Mouse (Mus musculus) intestine, embryonic 14.5 days (tissue): ENCODE data around the gene Eef1akmt2. TPM values are rescaled to one million over a fixed set of nuclear protein-coding genes. Genes with fewer than 3 reads are reported as not detected.

Experiments
- ATAC-seq: fragments of 200-750 bp; cut with Nextera tagmentation; replicated peaks from 2 replicates; pipeline ENCODE4 v1.8.0; 2017; ENCODE audit warnings: low read depth, moderate number of reproducible peaks, moderate TSS enrichment, moderate library complexity; ENCODE audit not compliant: low FRiP score, low TSS enrichment
- DNase-seq: peaks from one replicate; pipeline ENCODE4 v3.0.0-alpha.2; 2018; ENCODE audit warnings: low spot score
- H3K27ac ChIP-seq: fragments of 300-500 bp; sonication (generic); 2 replicates; pipeline ENCODE4 v1.5.1; 2014; ENCODE audit warnings: low read depth, mild to moderate bottlenecking, control low read depth
- H3K27me3 ChIP-seq: fragments of 300-500 bp; sonication (generic); replicated peaks from 2 replicates; pipeline ENCODE4 v1.6.1; 2014; ENCODE audit warnings: low read length, control low read depth; ENCODE audit not compliant: control insufficient read depth, insufficient read depth
- H3K36me3 ChIP-seq: fragments of 300-500 bp; sonication (generic); 2 replicates; pipeline ENCODE4 v1.6.1; 2014; ENCODE audit warnings: low read length, control low read depth; ENCODE audit not compliant: control insufficient read depth, insufficient read depth
- H3K4me1 ChIP-seq: fragments of 300-500 bp; sonication (generic); replicated peaks from 2 replicates; pipeline ENCODE4 v1.6.1; 2014; ENCODE audit warnings: low read length, control low read depth, mixed read lengths; ENCODE audit not compliant: control insufficient read depth, insufficient read depth
- H3K4me2 ChIP-seq: fragments of 300-500 bp; sonication (generic); 2 replicates; pipeline ENCODE4 v1.6.1; 2014; ENCODE audit warnings: low read length
- H3K4me3 ChIP-seq: fragments of 300-500 bp; sonication (generic); 2 replicates; pipeline ENCODE4 v1.5.1; 2014; ENCODE audit warnings: low read depth, low read length, control low read depth, mixed read lengths
- H3K9ac ChIP-seq: fragments of 300-500 bp; sonication (generic); 2 replicates; pipeline ENCODE4 v1.6.1; 2014; ENCODE audit warnings: mild to moderate bottlenecking, low read length
- H3K9me3 ChIP-seq: fragments of 300-500 bp; sonication (generic); 2 replicates; pipeline ENCODE4 v1.6.1; 2016; ENCODE audit warnings: low read length, control low read depth; ENCODE audit not compliant: control insufficient read depth
- WGBS: fragments of 180-500 bp; shearing (Covaris S2); extraction: QIAGEN DNeasy Blood & Tissue Kit; methylation state at CpG from one replicate; pipeline ENCODE4 v1.1.7; 2014; 5-methylcytosine and 5-hydroxymethylcytosine counted together
- polyA plus RNA-seq: library from polyadenylated mRNA; unstranded; fragments of >200 nt; fragmentation: Nextera tagmentation; extraction: Ambion mirVana; gene quantifications from 2 replicates; pipeline ENCODE4 v1.2.1, GENCODE M21; 2014

Gene Eef1akmt2
- polyA plus RNA-seq, 1 experiment from 2014 or later = 59.6 TPM

DNA sequence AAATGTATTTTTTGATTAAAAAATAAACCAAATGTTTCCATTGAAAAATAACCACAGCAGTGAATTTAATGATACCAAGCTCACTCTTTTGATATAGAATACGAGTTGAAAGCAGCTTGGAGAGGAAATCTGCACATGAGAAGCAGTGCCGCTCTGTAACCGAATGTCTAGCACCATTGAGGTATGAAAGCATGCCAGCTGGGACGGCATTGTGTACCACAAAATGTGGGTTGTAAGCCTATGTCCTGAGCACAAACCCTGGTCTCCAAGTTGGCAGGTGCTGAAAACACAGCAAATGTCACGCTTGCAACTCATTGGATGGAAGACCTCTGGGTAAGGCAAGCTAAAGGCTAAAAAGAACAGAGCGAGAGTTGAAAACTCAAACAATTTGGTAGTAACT is 35.4 kb downstream of the Eef1akmt2 start:
- DNase-seq = no peak
- ATAC-seq = no peak
- peaks cover 8% of the 10 kb centered on the region for H3K4me1 ChIP-seq
- H3K4me2 ChIP-seq = no peak overlapping the region
- no peak overlapping the region for H3K9ac ChIP-seq
- H3K9me3 ChIP-seq = no peaks in the 10 kb centered on the region
- no peak overlapping the region for H3K4me3 ChIP-seq
- no peak overlapping the region for H3K27ac ChIP-seq
- 95% methylated on average over 6 of the region's 6 CpGs for WGBS
- no peaks in the 10 kb centered on the region for H3K27me3 ChIP-seq
- peaks cover 7% of the 10 kb centered on the region; the same call in 1 of the 2 replicates for H3K36me3 ChIP-seq

DNA sequence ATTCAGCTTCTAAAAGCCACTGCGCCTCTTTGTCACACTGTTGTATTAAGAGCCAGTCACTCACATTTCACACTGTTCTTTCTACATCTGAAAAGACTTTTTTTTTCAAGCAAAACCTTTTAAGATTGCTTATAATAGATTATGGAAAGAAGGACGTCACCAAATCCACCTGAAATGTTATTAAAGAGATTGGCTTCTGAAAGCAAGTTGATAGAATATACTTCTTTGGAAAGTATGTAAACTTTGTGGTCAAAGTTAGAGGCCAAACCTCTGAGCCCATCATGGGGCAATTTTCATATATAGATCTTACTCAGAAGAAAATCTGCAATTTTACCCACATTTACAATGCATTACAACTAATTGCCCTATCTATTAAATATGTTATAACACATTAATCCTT is 35.9 kb downstream of the Eef1akmt2 start:
- no peak overlapping the region for H3K4me3 ChIP-seq
- H3K4me2 ChIP-seq = no peak overlapping the region
- ATAC-seq (no peak), DNase-seq (no peak)
- peaks cover 7% of the 10 kb centered on the region; the same call in 1 of the 2 replicates for H3K36me3 ChIP-seq
- H3K27me3 ChIP-seq = no peaks in the 10 kb centered on the region
- no peaks in the 10 kb centered on the region for H3K9me3 ChIP-seq
- WGBS = 76% methylated on average over 2 of the region's 2 CpGs
- H3K9ac ChIP-seq = no peak overlapping the region
- peaks cover 13% of the 10 kb centered on the region for H3K4me1 ChIP-seq
- H3K27ac ChIP-seq = no peak overlapping the region

GRCm38 (mm10) chr7:132815081-132815480 is 37.4 kb downstream of the Eef1akmt2 start:
- Histone ChIP-seq H3K27me3 (no peaks in the 10 kb centered on the region), H3K9ac (no peak overlapping the region), H3K4me1 (peaks cover 25% of the 10 kb centered on the region), H3K36me3 (peaks cover 1% of the 10 kb centered on the region; the same call in 1 of the 2 replicates), H3K4me3 (no peak overlapping the region), H3K4me2 (no peak overlapping the region), H3K9me3 (no peaks in the 10 kb centered on the region), H3K27ac (no peak overlapping the region)
- 66% methylated on average over 5 of the region's 5 CpGs for WGBS
- ATAC-seq = no peak
- DNase-seq = no peak

DNA sequence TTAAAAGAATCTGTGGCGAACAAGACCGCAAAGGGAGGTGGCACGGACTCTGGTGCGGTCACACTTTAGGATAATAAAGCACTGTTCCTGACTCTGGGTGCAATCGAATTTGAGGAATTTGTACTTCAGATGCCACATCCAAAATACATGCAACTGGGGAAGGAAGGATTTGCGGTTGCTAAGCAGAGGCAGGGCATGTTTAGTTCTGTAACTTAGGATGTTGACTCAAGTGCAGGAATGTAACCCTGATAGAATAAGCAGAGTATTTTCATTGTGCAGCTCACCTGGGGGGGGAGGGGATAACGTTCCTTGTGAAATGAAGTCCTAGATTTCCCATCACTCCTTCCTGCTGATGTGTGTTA is 38.4 kb downstream of the Eef1akmt2 start:
- ATAC-seq (no peak), DNase-seq (no peak)
- Histone ChIP-seq H3K4me3 (peak overlapping the region; percentile 76), H3K4me1 (peaks cover 35% of the 10 kb centered on the region), H3K9me3 (no peaks in the 10 kb centered on the region), H3K27me3 (no peaks in the 10 kb centered on the region), H3K36me3 (no peaks in the 10 kb centered on the region), H3K27ac (peak overlapping the region; percentile 90; the same call in 1 of the 2 replicates), H3K4me2 (peak overlapping the region; percentile 87), H3K9ac (peak overlapping the region; percentile 78)
- WGBS = 2% methylated on average over 7 of the region's 7 CpGs

DNA sequence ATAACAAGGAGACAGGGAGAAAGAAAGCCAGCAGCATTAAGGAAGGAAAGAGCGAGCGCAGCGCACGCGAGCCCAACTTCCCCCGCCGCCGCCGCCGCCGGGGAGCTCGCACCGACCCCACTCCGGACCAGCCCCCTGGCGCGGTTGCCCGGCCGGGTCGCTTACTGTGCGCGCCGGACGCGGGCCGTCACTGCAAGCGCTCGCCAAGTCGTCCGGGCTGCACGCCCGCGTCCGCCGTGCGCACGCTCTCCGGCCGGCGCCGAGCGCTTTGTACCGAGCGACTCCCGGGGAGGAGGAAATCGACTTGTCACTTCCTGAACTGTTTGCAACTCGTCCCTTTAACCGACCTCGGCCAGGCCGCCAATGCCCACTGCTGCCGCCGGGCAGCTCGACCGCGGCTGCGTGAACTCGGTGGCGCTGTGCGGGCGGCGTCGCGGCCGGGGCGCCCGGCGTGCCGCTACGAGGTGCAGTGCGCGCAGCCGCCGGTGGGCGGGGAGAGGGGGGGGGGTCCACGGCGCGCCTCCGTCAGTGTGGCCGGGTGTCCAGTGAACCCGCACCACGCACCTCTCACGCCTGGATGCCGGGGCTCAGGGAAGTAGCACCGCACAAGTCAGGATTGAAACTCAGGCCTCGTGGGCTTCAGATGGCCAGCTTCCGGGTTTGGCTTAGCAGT is 38.9 kb downstream of the Eef1akmt2 start, which contains the start of gene Fam53b:
Gene Fam53b (minus strand): TSS at position 471 of the 673 bp plus-strand sequence.
- peaks cover 40% of the 10 kb centered on the region for H3K4me1 ChIP-seq
- peak within 1 kb of the TSS; percentile 78 for H3K9ac ChIP-seq
- H3K36me3 ChIP-seq = no peaks in the 10 kb centered on the region
- ATAC-seq (peak; percentile 66), DNase-seq (peak; percentile 88)
- H3K4me2 ChIP-seq = peak within 1 kb of the TSS; percentile 87
- no peaks in the 10 kb centered on the region for H3K27me3 ChIP-seq
- no peaks in the 10 kb centered on the region for H3K9me3 ChIP-seq
- peak within 1 kb of the TSS; percentile 90 for H3K27ac ChIP-seq
- under 1% methylated on average over 78 of the region's 85 CpGs for WGBS
- H3K4me3 ChIP-seq = peak within 1 kb of the TSS; percentile 76

DNA sequence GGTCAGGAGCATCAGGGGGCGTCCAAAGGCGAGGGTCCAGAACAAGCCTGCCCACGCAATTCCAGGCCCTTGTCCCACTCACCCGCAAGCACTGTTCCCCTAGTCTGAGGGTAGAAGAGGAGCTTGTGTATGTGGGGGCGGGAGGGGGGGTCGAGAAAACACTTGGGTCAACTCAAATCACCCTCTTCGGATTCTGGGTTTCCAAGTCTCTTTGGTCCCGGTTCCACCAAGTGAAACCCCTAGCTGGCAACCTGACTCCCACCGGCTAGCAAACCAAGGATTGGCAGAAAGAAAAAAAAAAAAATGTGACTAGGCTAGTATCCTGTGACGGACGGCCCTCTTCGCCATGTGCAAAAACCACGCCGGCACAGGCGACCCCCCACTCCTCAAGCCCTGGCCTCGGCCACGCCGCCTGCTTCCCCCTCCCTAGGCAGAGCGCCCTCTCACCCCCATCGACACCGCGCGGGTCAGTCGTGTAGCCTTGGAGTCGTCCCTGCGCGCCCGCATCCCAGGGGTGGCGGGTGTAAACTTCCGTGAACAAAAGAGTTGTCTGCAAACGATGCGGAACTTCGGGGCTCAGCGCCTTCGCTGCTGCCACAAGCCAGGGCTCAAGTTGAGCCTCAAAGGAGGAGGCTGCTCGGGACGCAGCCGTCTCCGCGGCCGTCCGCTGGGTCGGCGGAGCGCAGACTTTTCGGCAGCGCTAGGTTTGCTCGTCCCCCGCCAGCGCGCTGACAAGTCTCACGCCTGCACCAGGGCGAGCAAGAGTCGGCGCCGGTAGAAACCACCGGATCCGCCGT is 39.7 kb downstream of the Eef1akmt2 start:
- Histone ChIP-seq H3K9me3 (no peaks in the 10 kb centered on the region), H3K4me2 (peak overlapping the region; percentile 87), H3K27ac (peak overlapping the region; percentile 90), H3K4me3 (peak overlapping the region; percentile 76), H3K36me3 (no peaks in the 10 kb centered on the region), H3K4me1 (peaks cover 47% of the 10 kb centered on the region), H3K27me3 (no peaks in the 10 kb centered on the region), H3K9ac (peak overlapping the region; percentile 78)
- peak; percentile 84 for DNase-seq
- ATAC-seq = peak; percentile 28; the same call in 1 of the 2 replicates
- WGBS = under 1% methylated on average over 57 of the region's 59 CpGs

DNA sequence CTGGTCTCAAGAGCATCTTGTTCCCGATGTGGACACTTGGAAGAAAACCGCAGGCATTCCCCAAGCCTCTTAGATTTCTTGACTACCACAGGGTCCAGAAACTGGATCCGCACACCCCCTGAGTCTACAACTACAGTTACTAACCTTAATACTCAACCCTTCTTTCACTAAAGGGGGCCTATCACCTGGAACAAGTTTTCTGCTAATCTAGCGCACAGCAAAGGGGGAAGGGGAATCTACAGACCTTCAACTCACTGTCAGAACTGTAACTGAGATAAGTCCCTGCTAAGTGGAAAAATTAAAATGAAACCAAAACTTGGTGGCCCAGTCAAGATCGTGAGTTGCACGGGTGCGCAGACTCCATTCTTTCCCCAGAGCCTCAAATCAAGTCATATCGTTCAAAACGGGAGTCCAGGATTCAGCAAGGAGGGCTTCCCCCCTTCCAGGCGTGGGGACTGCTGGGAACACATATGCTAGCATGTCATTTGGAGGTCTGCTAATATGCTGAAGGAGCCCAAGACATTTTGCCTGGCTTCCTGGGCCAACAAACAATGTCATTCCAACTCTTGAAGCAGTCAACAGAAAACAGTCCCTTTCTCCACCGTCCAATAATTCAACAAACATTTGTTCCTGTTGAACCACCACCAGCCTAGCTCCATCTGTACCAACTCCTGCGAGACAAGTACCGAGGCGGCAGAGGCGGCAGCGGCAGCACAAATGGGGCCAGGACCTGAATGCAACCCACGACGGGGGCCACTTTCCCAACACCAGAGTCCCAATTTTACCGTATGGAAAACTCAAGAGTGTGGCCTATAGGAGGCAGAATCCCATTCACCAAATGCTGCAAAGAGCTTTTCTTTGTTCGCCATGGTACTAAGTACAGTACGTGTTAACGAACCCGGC is 40.5 kb downstream of the Eef1akmt2 start:
- peak overlapping the region; percentile 90 for H3K27ac ChIP-seq
- ATAC-seq = no peak
- H3K4me2 ChIP-seq = peak overlapping the region; percentile 87
- no peaks in the 10 kb centered on the region for H3K36me3 ChIP-seq
- no peaks in the 10 kb centered on the region for H3K27me3 ChIP-seq
- peak overlapping the region; percentile 78 for H3K9ac ChIP-seq
- WGBS = 14% methylated on average over 23 of the region's 23 CpGs
- H3K4me3 ChIP-seq = peak overlapping the region; percentile 76
- DNase-seq = peak; percentile 67
- peaks cover 55% of the 10 kb centered on the region for H3K4me1 ChIP-seq
- H3K9me3 ChIP-seq = no peaks in the 10 kb centered on the region

DNA sequence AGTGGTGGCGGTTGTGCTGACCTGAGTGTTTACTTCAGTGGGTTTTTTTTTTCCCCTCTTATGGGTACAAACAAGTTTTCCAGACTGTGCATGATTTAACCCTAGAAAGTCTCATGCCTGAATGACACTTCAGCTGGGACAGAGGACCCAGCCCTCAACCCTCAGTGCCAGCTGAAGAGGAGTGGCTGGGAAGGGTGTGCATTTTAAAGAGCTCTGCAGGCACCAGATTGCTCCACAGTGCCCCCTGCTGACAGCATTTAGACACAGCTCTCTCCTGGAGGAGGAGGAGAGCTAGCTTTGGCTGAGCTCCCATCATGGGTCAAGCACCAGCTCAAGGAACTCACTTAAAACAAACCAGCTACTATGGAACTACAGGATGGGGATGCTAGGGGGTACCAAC is 41.6 kb downstream of the Eef1akmt2 start:
- H3K9ac ChIP-seq = no peak overlapping the region
- ATAC-seq = no peak
- H3K9me3 ChIP-seq = no peaks in the 10 kb centered on the region
- H3K27me3 ChIP-seq = no peaks in the 10 kb centered on the region
- H3K4me1 ChIP-seq = peaks cover 60% of the 10 kb centered on the region
- H3K4me3 ChIP-seq = no peak overlapping the region
- no peak overlapping the region for H3K27ac ChIP-seq
- peak; percentile 96 for DNase-seq
- 65% methylated on average over 1 of the region's 1 CpGs for WGBS
- no peak overlapping the region for H3K4me2 ChIP-seq
- H3K36me3 ChIP-seq = no peaks in the 10 kb centered on the region
